Mouse (Mus musculus) thymus, adult 18-20 months (tissue): ENCODE data around the gene Cacna1c.

ENCODE experiments used
- DNase-seq, 2 experiments: peaks; one replicate each; pipeline ENCODE4 v3.0.0; 2022; ENCODE audit warnings: mixed read lengths in 2 of 2

The Cacna1c gene

DNA sequence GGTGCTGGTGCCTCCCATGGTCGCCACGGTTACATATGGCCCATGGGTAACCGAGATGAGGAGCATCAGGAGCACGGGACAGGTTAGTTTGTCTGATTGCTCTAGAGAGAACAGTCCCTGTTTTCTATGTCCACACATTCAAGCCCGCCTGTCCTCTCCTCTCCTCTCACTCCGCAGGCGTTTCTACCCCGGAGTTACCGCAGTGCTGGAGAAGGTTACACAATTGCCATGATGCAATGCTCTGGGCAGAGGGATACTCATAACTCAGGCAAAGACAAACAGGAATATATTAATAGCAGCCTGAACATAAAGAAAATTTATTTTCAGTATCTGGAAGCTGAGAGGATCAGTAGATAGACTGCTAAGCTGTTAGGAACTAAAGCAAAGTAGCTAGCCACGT lies 58.5 kb downstream of the Cacna1c start:
- no peak for DNase-seq

DNA sequence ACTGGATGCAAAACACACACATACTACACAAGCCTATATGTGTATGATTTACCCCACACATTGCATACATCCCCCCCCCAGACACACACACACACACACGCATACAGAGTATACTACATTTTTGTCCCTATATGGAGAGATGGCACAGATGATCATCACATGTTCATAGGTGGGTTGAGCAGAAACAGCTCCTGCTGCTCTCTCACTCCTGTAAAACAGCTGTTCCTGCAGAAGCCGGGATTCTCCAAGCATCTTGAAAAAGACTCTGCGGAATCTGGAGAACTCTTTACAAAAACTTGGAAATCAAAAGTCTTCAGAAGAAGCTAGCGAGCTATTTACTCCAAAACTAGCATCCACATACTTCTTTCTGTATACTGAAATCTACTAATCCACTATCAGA lies 63.4 kb downstream of the Cacna1c start:
- no peak for DNase-seq

DNA sequence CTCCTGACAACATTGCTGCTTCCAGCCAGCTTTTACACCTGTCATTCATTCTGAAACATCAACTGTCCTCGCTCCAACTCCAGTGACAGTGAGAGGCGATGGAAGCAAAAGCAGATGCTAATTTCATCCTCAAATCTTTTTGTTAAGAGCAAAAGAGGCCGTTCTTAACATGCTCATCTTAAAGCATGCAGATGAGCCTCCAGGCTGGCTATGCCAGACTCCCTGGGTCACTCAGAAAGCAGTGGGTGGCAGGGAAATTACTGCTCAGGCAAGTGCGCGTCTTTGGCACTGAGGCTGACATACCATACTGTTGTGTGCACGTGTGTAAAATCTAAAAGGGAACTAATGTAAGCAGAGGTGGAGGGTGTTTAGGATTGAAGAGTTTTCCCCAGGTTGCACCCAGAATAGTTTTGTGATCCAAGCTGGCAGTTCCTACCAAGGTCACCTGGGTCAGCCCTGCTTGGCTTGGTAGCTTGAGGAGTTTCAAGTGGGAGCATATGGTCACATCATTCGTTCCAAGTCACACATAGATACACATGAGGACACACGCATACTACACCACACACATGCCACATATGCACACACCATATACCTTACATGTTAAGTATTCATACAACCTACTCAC lies 64.0 kb downstream of the Cacna1c start:
- no peak for DNase-seq

DNA sequence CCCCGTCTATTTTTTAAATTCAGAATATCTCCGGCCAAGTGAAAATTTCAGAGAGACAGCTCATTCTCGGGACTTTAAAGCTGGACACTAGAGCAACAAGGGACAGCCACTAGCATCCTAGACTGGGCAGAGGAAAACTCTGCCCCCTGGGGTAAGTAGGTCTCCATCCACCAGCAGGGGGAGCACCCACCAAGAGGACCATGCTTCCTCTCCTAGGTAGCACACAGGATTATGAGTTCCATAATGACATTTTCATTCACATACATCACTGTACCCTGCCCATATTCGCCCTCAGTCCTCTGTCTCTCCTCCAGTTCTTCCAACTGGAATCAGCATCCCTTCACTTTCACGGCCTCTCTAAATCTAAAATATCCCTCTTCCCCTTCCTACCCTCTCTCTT lies 66.6 kb downstream of the Cacna1c start:
- DNase-seq = peak in 1 of 2 experiments; percentile 19

DNA sequence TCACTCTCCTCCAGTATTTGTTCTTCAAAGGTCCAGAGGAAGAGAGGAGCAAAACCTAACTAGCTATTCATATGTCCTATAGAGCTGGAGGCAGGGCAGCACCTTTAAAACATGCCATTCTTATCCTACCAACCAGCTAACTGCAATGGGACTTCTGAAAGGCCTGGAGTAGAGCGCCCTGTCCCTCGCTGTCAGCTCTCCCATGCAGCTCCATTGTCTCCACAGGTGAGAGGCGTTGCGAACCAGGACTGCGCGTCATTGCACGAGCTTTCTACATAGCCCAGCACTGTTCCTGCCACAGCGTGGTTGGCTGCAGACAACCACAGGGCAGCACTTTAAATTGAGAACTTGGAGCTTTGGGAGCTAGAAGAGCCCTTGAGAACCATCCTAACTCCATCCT lies 67.7 kb downstream of the Cacna1c start:
- no peak for DNase-seq

DNA sequence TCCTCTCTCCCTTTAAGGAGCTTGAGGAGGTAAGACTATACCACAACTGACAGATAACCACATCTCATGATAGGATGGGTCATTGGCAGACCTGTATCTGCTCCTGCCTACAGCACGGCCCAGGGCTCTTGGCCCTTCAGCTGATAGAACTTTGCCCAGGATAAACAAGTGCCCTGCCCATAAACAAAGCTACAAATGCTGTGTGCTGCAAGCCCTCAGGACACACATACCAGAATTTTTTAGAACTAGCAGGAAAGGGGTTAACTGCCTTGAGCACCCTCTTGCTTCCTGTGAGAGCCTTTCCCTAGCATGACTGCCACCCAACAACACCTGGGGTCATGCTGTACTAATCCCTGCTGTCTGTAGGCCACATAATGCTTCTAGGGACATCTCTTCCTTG lies 68.1 kb downstream of the Cacna1c start:
- no peak for DNase-seq

DNA sequence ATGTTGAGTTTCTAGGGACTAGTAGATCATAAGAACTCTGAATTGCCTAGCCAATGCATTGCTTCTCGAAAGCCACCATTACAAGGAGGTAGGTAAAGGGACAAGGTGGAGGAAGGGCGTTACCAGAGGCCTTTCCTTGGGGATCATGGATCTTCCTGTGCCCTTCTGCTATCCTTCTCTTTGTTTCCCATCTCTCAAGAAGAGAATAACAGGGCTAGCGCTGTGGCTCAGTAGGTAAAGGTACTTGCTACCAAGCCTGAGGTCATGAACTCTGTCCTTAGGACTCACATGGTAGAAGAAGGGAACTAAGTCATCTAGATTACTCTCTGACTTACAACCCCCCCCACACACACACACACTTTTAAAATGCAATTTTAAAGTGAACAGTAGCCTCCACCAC lies 69.2 kb downstream of the Cacna1c start:
- no peak for DNase-seq

DNA sequence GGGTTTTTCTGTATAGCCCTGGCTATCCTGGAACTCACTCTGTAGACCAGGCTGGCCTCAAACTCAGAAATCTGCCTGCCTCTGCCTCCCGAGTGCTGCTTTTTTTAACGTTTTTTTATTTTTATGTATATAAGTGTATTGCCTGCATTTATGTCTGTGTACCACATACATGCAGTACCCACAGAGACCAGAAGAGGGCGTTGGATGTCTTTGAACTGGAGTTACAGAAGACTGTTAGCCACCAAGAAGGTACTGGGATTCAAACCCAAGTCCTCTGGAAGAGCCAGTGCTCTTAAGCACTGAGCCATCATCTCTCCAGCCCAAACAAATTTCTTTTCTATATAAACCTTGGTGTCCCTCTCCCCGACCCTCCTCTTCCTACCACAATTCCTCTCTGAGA lies 77.8 kb downstream of the Cacna1c start:
- no peak for DNase-seq

DNA sequence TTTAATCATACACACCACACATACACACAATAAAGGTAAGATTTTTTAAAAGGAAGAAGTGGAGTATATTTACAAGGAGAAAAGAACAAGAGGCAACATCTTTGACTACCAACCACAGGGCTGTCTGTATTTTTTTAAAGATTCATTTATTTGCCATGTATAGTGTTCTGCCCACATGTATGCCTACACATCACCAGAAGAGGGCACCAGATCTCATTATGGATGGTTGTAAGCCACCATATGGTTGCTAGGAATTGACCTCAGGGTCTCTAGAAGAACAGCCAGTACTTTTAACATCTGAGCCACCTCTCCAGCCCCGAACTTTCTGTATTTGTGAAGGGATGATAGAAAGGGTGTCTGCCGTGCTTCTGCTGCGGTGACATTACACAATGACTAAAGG lies 79.9 kb downstream of the Cacna1c start:
- DNase-seq = no peak

DNA sequence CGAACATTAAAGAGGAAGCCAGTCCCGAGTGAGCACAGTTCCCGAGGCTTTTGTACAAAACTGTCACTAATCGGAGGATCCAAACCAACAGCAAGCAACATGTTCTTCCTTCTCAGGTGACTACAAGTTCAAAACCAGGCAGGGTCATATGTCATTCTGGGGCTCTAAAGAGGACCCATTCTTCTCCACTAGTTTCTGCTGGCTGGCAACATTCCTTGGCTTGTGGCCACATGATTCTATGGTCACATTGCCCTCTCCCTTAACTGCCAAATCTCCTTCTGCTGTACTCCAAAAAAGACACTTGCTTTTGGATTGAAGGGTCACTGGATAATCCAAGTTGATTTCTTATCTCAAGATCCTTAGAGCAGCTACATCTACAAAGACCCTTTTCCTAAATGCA lies 82.9 kb downstream of the Cacna1c start:
- DNase-seq = no peak

DNA sequence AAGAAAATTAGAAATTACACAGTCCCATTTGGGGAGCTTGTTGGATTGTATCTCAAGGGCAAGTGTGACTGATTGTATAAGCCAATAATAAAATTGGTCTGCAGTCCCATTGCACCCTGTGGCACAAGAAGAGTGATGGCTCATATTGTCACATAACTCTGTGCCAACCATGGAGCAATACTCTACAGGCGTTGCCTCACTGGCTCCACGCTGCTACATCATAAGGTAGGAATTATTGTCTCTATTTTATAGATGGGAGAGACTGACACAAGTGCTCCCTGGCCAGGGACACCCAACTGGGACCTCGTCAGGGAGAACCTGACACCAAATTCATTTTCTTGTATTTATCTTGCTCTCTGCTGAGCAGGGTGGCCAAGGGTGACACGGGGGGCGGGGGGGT lies 85.8 kb downstream of the Cacna1c start:
- no peak for DNase-seq

DNA sequence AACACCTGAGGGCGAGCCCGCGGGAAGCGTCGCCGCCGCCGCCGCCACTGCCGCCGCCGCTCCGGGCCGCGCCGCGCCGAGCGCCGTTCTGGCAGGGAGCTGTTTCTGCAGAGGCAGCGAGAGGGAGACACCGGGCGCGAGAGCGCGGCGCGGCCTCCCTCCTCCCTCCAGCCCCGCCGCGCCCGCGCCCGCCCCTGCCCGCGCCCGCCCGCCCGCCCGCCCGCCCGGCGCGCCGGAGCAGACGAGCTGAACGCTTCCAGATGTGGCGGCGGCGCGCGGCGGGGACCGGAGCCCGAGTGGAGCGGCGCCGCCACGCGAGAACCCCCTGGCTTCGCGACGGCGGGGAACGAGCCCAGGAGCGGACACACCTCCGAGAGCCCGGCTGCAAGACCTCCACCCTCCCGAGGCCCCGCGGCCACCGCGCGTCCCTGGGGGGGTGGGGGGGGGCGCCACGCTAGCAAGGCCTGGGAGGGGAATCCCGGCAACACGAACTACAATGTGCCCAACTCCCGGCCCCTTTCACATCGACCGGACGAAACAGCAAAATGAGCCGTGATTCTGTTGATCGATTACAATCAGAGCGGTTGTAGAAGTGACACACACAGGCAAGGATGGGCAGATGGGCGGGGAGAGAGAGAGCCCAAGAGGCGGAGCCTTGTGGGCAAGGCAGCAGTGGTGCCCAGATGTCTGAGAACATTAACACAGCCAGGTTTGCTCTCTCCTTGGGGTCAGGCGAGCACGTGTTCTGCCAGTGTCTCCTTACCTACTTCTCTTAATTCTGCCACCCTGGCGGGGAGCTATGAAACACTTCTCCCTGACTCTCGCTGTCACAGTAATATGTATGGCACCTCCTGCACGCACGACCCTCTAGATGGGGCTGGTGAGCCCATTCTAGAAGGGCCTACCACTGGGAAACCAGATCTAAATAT lies 87.5 kb downstream of the Cacna1c start:
- DNase-seq = peak; percentile 29 to 38

DNA sequence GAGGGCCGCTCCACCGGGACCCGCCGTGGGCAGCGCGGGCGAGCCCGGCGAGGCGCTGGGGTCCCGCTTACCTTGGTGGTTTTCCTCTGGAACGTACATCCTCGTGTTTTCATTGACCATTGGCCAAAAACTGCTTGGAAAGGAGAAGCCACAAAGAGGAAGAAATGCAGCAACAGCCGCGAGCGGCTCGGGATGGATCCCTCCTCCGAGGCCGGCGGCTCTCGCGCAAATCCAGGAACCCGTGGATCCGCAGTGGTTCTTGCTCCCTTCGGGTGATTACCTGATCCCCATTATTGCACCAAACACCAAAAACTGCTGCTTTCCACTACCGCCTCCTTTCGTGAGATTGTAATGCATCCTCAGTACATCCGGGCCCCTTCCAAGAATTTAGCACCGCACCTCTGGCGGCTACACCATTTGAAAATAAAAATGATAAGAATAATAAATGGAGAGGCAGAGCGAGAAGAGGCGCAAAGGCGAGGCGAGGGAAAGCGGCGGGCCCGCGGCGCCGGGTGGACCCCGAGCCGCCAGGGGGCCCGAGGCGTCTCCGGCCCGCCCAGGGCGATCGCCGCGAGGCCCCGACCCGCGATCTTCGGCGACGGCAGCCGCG lies 88.3 kb downstream of the Cacna1c start:
- no peak for DNase-seq

DNA sequence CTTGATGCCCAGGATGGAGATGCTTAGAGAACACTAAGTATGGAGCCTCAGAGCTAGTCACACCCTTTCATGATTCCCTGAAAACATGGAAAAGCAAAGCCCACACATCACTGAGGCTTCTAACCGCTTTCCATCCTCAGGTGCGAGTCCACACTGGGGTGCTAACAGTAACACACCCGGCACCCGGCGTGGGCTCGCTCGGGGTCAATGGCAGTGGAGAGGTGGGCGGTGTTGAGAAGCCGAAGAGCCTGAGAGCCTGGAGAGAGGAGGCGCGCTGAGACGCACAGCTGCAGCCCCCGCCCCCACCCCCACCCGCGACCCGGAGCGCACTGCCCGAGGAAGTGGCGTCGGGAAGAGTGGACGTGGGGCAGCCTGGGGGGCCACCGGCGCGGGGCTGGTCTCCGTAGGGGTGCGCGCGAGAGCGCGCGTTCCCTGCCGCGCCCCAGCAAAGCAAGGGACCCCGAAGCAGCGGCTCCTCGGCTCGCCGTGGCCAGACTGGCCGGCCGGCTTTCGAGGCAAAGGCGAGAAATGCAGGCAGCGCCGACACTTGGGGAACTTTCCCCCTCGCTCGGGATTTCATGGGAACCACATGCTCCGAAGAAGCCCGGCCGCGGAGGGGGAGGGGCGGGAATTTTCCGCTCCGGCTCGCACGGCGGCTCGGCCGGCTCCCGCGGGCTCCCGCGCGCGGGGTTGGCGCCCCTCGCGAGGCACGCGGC lies 88.9 kb downstream of the Cacna1c start:
- no peak for DNase-seq

DNA sequence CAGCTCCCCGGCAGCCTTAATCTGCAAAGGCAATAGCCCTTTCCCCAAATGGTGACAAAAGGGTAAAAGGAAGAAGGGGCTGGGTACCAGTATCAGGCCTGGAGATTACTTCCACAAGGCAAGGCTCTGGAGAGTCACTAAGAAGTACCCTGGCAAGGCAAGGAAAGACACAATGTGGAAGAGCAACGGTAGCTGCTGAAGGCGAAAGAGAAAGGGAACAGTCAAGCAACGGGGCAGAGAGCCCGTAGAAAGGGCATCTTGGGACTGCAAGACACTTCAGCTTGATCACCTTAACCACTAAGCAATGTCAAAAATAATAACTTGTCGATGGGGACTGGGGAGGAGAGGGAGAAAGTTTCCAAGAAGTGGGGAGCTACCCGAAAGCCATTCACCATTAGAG lies 89.5 kb downstream of the Cacna1c start:
- DNase-seq = no peak

DNA sequence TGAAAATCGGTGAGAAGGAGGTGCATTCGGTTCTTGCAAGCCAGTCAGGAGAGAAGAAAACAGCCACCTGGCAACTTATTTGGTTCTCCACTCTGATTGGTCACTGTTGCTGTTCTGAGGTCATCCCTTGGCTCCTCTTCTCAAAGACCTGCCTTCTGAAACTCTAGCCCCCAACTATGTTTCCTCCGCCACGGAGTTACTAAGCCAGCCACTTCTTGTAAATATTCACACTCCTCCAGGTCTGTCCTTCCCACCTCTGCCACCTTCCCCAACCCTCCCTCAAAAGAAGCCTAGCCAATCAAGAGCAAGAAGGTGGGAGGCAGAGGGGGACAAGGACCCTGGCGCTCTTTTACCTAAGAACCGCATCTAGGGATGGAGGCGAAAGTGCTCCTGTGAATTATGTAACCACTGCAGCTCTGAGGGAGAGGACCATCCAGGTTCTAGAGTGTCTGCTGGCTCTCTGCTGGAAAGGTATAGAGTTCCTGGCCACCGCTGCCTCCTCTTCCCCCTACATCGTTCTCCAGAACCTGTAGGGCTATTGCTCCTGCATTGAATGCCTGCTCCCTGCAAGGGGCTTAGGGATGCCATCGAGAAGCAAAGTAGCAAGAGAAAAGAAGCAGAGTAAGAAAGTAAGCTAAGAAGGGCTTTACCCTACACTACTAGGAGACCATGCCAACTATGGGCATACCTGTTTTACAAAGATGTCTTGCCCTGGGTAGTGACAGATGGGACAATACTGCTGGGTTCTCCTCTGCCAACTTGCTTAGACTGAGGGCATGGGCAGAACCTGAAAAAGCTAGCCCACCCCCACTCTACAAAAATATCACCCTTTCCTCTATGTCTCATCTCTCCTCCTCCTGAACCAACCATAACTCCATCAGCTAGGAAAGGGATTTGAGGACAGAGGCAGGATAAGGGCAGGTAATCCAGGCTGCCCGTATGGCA lies 90.3 kb downstream of the Cacna1c start:
- DNase-seq = no peak

DNA sequence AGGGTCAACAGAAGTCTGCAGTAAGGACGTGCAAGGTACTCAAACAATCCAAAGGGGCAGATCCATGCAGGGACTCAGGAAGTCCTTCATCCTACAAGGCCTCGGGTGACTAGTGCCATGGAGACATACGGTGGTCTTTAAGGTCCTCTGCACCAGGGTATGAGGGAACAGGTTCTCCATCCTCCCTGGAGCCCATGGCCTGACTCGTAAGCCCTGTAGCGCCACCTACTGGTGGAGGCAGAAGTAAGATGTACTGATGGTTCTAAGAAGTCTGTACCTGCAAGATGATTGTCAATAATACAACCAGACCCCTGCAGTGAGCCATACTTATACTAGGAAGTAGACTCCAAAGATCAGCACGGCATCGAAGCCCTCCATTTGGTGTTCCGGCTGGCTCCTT lies 92.0 kb downstream of the Cacna1c start:
- peak; percentile 17 to 18 for DNase-seq

DNA sequence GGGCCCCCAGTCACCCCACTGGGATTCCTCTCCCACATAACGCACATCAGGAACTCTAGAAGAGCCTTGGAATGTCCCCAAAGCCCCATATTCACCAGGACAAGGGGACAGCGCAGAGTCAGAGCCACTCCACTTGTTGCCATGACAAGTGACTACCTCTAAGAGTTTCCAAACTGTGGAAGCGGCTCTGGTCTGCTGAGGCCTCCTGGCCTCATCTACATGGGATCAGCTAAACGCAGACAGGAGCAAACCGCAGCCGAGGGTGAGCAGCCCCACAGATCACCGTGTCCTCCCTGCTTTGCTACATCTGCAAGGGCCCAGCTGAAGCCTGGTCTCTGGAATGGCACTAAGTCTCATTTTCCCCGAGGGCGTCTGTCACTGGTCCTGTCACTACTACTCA lies 93.3 kb downstream of the Cacna1c start:
- no peak for DNase-seq

DNA sequence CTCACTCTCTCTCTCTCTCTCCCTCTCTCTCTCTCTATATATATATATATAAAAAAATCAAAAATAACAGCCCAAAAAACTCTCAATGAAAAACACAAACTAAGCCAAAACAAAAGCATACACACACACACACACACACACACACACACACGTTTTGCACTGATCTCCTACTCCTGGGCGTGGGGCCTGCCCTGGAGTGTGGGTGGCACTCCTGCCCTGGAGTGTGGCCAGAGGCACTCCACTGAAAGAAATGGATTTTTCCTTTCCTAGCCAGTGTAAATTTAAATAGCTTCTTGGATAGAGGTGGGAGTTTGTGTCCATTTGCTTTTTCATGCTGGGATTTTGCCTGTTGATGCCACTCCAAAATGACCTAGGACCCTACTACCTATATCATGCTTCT lies 96.9 kb downstream of the Cacna1c start:
- no peak for DNase-seq

DNA sequence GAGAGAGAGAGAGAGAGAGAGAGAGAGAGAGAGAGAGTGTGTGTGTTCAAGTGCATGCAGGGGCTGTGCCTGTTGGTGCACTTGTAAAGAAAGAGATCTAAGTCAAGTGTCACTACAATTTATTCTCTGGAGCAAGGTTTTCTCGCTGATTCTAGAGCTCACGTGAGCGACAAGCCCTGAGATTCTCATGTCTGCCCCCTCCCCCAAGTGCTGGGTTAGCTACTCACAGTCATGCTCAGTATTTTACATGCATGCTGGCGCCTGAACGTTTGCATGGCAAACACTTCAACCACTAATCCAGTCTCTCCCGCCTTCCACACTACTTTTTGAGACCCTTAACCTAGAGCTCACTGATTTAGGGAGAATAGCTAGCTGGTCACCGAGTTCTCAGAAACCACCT lies 99.7 kb downstream of the Cacna1c start:
- no peak for DNase-seq

DNA sequence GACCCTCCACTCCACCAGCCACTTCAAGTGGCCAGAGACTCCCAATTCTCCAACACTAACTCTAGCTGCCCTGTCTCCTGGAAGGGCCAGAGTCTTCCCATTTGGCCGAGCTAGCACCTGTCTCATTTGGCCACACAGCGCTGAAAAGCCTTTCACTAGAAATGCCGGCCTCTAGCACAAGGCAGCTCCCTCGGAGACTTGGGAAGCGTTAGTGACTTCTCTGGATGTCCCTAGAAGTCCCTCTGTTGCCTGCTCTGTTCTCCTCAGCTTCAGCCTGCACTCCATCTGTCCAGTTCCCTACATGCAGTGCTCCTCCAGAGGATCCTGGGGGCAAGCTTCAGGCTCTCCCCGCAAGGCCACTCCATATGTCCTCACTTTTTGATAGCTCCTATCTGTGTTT lies 101.1 kb downstream of the Cacna1c start:
- DNase-seq = no peak

DNA sequence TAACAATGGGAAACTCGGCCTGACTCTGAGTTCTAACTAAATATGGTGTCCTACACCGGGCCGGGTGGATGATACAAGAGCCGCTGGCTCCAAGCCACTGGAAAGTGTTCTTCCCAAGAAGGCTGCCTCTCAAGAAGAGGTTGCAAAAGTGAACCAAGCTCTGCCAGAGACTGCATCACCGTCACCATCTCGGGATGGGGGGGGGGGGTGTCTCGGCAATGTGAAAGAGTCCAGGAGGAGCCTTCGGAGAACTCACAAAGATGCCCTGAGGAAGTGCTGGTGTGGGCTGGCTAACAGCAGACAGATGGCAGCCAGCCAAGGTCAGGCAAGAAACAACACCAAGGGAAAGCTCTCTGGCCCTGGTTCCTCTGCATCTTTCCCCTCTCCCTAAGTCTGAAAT lies 107.0 kb downstream of the Cacna1c start:
- DNase-seq = no peak
